Mouse (Mus musculus) adrenal gland, postnatal 36 days (tissue): Measurements from ENCODE around the gene Gpt2. TPM values are rescaled to one million over a fixed set of nuclear protein-coding genes. Genes with fewer than 3 reads are reported as not detected.

ENCODE experiments used
- total RNA-seq, 2 experiments: library from RNA; stranded (reverse); gene quantifications; 2 replicates each; pipeline ENCODE4 v1.2.3; 2021

The Gpt2 gene
- total RNA-seq, 2 experiments from 2014 or later, result 65.0 to 339 TPM

Other genes starting within 250 kb of the Gpt2 start
- 10 to 100 TPM; 17.9 to 18.8 TPM for gene Orc6, start 192.9 kb upstream of the Gpt2 start, total RNA-seq
- gene Vps35, start 192.8 kb upstream of the Gpt2 start, total RNA-seq, result 100 to 1,000 TPM; 105 to 108 TPM
- gene Mylk3, start 106.2 kb upstream of the Gpt2 start, total RNA-seq, result under 1 TPM; 0.13 to 0.53 TPM
- gene 4921524J17Rik, start 59.7 kb upstream of the Gpt2 start, total RNA-seq, result 10 to 100 TPM; 20.0 to 37.1 TPM
- gene Dnaja2, start 62.8 kb downstream of the Gpt2 start, total RNA-seq, result 100 to 1,000 TPM; 174 to 175 TPM
- 1 to 10 TPM; 4.0 to 8.0 TPM for gene Neto2, start 208.3 kb downstream of the Gpt2 start, total RNA-seq